ENCODE assay signal across 16 mouse cellular contexts in genomic region chr19:24994900-24995299, GRCm38 (mm10). TPM values are rescaled to one million over a fixed set of nuclear protein-coding genes. Genes with fewer than 3 reads are reported as not detected.
A peak's percentile ranks its signal among the peaks of the same experiment; 100 is the strongest.
DNase-seq lines count a peak whose midpoint lies in the region; ATAC-seq and TF ChIP-seq lines count a peak whose summit lies in the region.
"Had no signal": no experiment of that assay in that cellular context is flagged by ENCODE, and none has a peak within 500 bp of the region (broad histone marks: within the 10 kb centered on the region; RNA-seq: fewer than 3 reads in every experiment).

No protein-coding gene starts in this region.

- H3K4me3 ChIP-seq in liver, embryonic 16.5 days (ENCODE audit: low read depth, low read length): no peak overlapping the region
- no peak overlapping the region for H3K4me3 ChIP-seq in liver, postnatal 0 days (ENCODE audit: low read depth, low read length)
- H3K4me3 ChIP-seq: limb, embryonic 12.5 days; neural tube, embryonic 15.5 days had no signal

- H3K27ac ChIP-seq in liver, embryonic 16.5 days (ENCODE audit: low read length): 0 out of 2 replicates have a peak overlapping the region, but pooled peaks have one; percentile 12
- H3K27ac ChIP-seq in liver, postnatal 0 days (ENCODE audit: low read depth): no peak overlapping the region
- H3K27ac ChIP-seq: limb, embryonic 12.5 days; neural tube, embryonic 15.5 days had no signal

- no peak for ATAC-seq in liver, embryonic 16.5 days (ENCODE audit: low read depth)
- ATAC-seq in liver, postnatal 0 days: no peak
- peak; percentile 47 for ATAC-seq in granulocyte monocyte progenitor cell, adult 5-6 weeks (replicated peaks; ENCODE audit: poor library complexity, severe bottlenecking)
- ATAC-seq: inflammation-experienced regulatory T-cells, adult 6 months had no signal

- DNase-seq in liver, postnatal 0 days: no peak
- peak; percentile 42 for DNase-seq in Muller cell, postnatal 12 days (ENCODE audit: inconsistent ontology term)
- DNase-seq in adipocyte (ENCODE audit: low spot score): peak; percentile 18
- DNase-seq in yolk sac, embryonic 10.5 days (ENCODE audit: low spot score): no peak
- no peak for DNase-seq in kidney, adult 18-20 months
- DNase-seq in spleen, postnatal 4 days (ENCODE audit: low spot score in 2 of 2): no peak
- DNase-seq: adrenal gland, postnatal 14 days; cerebellum, adult 2 months; layer of hippocampus, adult 9-11 months; right cerebral cortex, postnatal 4 days had no signal

- TF ChIP-seq CTCF in liver, postnatal 0 days (IDR thresholded peaks at IDR 0.05; ENCODE audit: low read depth): no peak

- H3K4me1 ChIP-seq in liver, embryonic 16.5 days (ENCODE audit: control insufficient read depth, low read depth, low read length): peaks cover 16% of the 10 kb centered on the region
- peaks cover 11% of the 10 kb centered on the region for H3K4me1 ChIP-seq in liver, postnatal 0 days (ENCODE audit: insufficient read depth)

- WGBS in liver, embryonic 16.5 days (ENCODE audit: insufficient replicate concordance): 16% methylated on average over 8 of the region's 8 CpGs
- WGBS in liver, postnatal 0 days (ENCODE audit: insufficient replicate concordance): 22% methylated on average over 8 of the region's 8 CpGs

- no peak overlapping the region for H3K9ac ChIP-seq in liver, embryonic 16.5 days (ENCODE audit: low read depth, low read length)
- H3K9ac ChIP-seq in liver, postnatal 0 days (replicated peaks): no peak overlapping the region
- H3K9ac ChIP-seq: limb, embryonic 12.5 days; neural tube, embryonic 15.5 days had no signal

- H3K36me3 ChIP-seq in liver, embryonic 16.5 days (ENCODE audit: control insufficient read depth, insufficient read depth): no peaks in the 10 kb centered on the region
- H3K36me3 ChIP-seq in liver, postnatal 0 days (replicated peaks; ENCODE audit: insufficient read depth, low read length): no peaks in the 10 kb centered on the region
- H3K36me3 ChIP-seq: limb, embryonic 12.5 days; neural tube, embryonic 15.5 days had no signal

- H3K4me2 ChIP-seq in liver, embryonic 16.5 days (ENCODE audit: low read depth, low read length): no peak overlapping the region
- no peak overlapping the region for H3K4me2 ChIP-seq in liver, postnatal 0 days (ENCODE audit: low read depth, low read length)
- H3K4me2 ChIP-seq: limb, embryonic 12.5 days; midbrain, embryonic 11.5 days; neural tube, embryonic 15.5 days had no signal

- TF ChIP-seq EP300 in liver, postnatal 0 days (IDR thresholded peaks at IDR 0.05; ENCODE audit: low read depth): no peak

- H3K9me3 ChIP-seq in liver, embryonic 16.5 days (replicated peaks; ENCODE audit: control insufficient read depth, low read length): no peaks in the 10 kb centered on the region
- no peaks in the 10 kb centered on the region for H3K9me3 ChIP-seq in liver, postnatal 0 days (ENCODE audit: low read length)
- H3K9me3 ChIP-seq: limb, embryonic 12.5 days; neural tube, embryonic 15.5 days had no signal

- H3K27me3 ChIP-seq in liver, embryonic 16.5 days (ENCODE audit: control insufficient read depth, insufficient read depth, low read depth, low read length): no peaks in the 10 kb centered on the region; the same call in 1 of the 2 replicates
- no peaks in the 10 kb centered on the region for H3K27me3 ChIP-seq in liver, postnatal 0 days (ENCODE audit: insufficient read depth, low read length)

RNA-seq across cellular contexts. Expression of gene Dock8, which starts 4.4 kb away (rescaled TPM):
- 6.2 and 8.4 TPM in 2 replicates for polyA plus RNA-seq in liver, embryonic 16.5 days (2015; fragmentation: Nextera tagmentation; extraction: Ambion mirVana)
- 10.3 and 12.5 TPM in 2 replicates for polyA plus RNA-seq in liver, postnatal 0 days (2015; fragmentation: Nextera tagmentation; extraction: Ambion mirVana)
- total RNA-seq in granulocyte monocyte progenitor cell, adult 5-6 weeks (2014; fragmentation: Nextera tagmentation): 100 and 126 TPM in 2 replicates
- 46.1 and 58.8 TPM in 2 replicates for total RNA-seq in granulocyte monocyte progenitor cell, adult 5-6 weeks (2017)

RNA-seq across cellular contexts. Expression of gene Cbwd1, which starts 33.5 kb away (rescaled TPM):
- 6.8 and 8.3 TPM in 2 replicates for polyA plus RNA-seq in liver, embryonic 16.5 days (2015; fragmentation: Nextera tagmentation; extraction: Ambion mirVana)
- polyA plus RNA-seq in liver, postnatal 0 days (2015; fragmentation: Nextera tagmentation; extraction: Ambion mirVana): 6.9 and 7.0 TPM in 2 replicates
- total RNA-seq in granulocyte monocyte progenitor cell, adult 5-6 weeks (2014; fragmentation: Nextera tagmentation): 5.3 and 14.2 TPM in 2 replicates
- total RNA-seq in granulocyte monocyte progenitor cell, adult 5-6 weeks (2017): 24.6 and 37.7 TPM in 2 replicates

Comparison
In these comparisons a context has a peak if more than half of its experiments do, and no peak if none do; other contexts are left out.
1. DNase-seq: peak in Muller cell, postnatal 12 days (single experiment) and adipocyte (single experiment); none in liver, postnatal 0 days (single experiment), yolk sac, embryonic 10.5 days (single experiment), kidney, adult 18-20 months (single experiment) and spleen, postnatal 4 days (0 of 2).